Mouse (Mus musculus) kidney, adult 2 months (tissue): ENCODE measurements around the gene Olfr1442. TPM values are rescaled to one million over a fixed set of nuclear protein-coding genes. Genes with fewer than 3 reads are reported as not detected.
"Not testable (repeated sequence)": the region's sequence is repeated elsewhere in the genome, so short reads cannot be mapped to it uniquely, and the experiment has no call there.

Source experiments
- DNase-seq: peaks from one replicate; pipeline ENCODE4 v3.0.0; 2021
- H3K27ac ChIP-seq: fragments of 200-500 bp; 2 replicates; pipeline ENCODE4 v1.5.1; 2012; ENCODE audit warnings: low read depth, low read length, control low read depth, inconsistent platforms; ENCODE audit not compliant: insufficient read depth
- H3K27me3 ChIP-seq: fragments of 200-500 bp; replicated peaks from 2 replicates; pipeline ENCODE4 v1.6.1; 2012; ENCODE audit warnings: mild to moderate bottlenecking, moderate library complexity, low read length, inconsistent platforms; ENCODE audit not compliant: control insufficient read depth, insufficient read depth
- H3K36me3 ChIP-seq: fragments of 200-500 bp; 2 replicates; pipeline ENCODE4 v1.6.1; 2012; ENCODE audit warnings: mild to moderate bottlenecking, moderate library complexity, low read length, inconsistent platforms; ENCODE audit not compliant: control insufficient read depth, insufficient read depth
- H3K4me1 ChIP-seq: fragments of 200-500 bp; 2 replicates; pipeline ENCODE4 v1.6.1; 2011; ENCODE audit warnings: low read length; ENCODE audit not compliant: control insufficient read depth, insufficient read depth
- H3K4me3 ChIP-seq: fragments of 200-500 bp; 2 replicates; pipeline ENCODE4 v1.5.1; 2011; ENCODE audit warnings: mild to moderate bottlenecking, low read depth, low read length, control low read depth; ENCODE audit not compliant: insufficient read depth
- CTCF ChIP-seq: fragments of 200-500 bp; conservative IDR thresholded peaks from 2 replicates; pipeline ENCODE4 v1.5.1; 2011; ENCODE audit warnings: low read depth, mild to moderate bottlenecking, control low read depth, low read length, moderate library complexity, mixed read lengths; ENCODE audit not compliant: insufficient read depth, insufficient read length
- POLR2A ChIP-seq: fragments of 200-500 bp; IDR thresholded peaks from one replicate; pipeline ENCODE4 v1.6.1; 2011; ENCODE audit warnings: low read depth, low read length, control low read depth
- WGBS: fragments of 180-500 bp; shearing (Covaris S2); methylation state at CpG from one replicate; pipeline ENCODE4 v1.1.7; 2018; 5-methylcytosine and 5-hydroxymethylcytosine counted together
- polyA plus RNA-seq: library from polyadenylated mRNA; depleted of rRNA; stranded (reverse); fragments of >200 nt; gene quantifications from 2 replicates; pipeline ENCODE4 v1.2.3, GENCODE M21; 2012; rRNA removed

The Olfr1442 gene
- polyA plus RNA-seq, 1 experiment: 0.11 TPM

- no peak overlapping the region for H3K27ac ChIP-seq
- 38% methylated on average over 2 of the region's 2 CpGs for WGBS
Observed at GRCm38 (mm10) chr19:12708458-12708857, 38.2 kb downstream of the Olfr1442 start.

GRCm38 (mm10) chr19:12708986-12709385, 38.7 kb downstream of the Olfr1442 start:
- TF ChIP-seq POLR2A (no peak), CTCF (no peak)
- no peak for DNase-seq
- no peak overlapping the region for H3K27ac ChIP-seq
- H3K27me3 ChIP-seq: no peaks in the 10 kb centered on the region
- H3K36me3 ChIP-seq: peaks cover 9% of the 10 kb centered on the region
- no peaks in the 10 kb centered on the region for H3K4me1 ChIP-seq
- no peak overlapping the region for H3K4me3 ChIP-seq

More at GRCm38 (mm10) chr19:12708458-12708857, 38.2 kb downstream of the Olfr1442 start:
- Histone ChIP-seq H3K4me3 (no peak overlapping the region), H3K36me3 (peaks cover 6% of the 10 kb centered on the region), H3K27me3 (no peaks in the 10 kb centered on the region), H3K4me1 (no peaks in the 10 kb centered on the region)
- DNase-seq: no peak
- TF ChIP-seq CTCF (no peak), POLR2A (no peak)

- H3K27me3 ChIP-seq: no peaks in the 10 kb centered on the region
- H3K27ac ChIP-seq: peak overlapping the region; percentile 16; the same call in 1 of the 2 replicates
- no peak overlapping the region for H3K4me3 ChIP-seq
- no peak for TF ChIP-seq CTCF
- TF ChIP-seq POLR2A: peak; percentile 35
- H3K36me3 ChIP-seq: peaks cover 10% of the 10 kb centered on the region
- 47% methylated on average over 6 of the region's 6 CpGs for WGBS
- no peaks in the 10 kb centered on the region for H3K4me1 ChIP-seq
- DNase-seq: no peak
Observed at GRCm38 (mm10) chr19:12719189-12719588, 49.0 kb downstream of the Olfr1442 start.

- DNase-seq: peak; percentile 65
- 44% methylated on average over 2 of the region's 2 CpGs for WGBS
- Histone ChIP-seq H3K27me3 (no peaks in the 10 kb centered on the region), H3K4me3 (no peak overlapping the region), H3K27ac (no peak overlapping the region), H3K4me1 (no peaks in the 10 kb centered on the region), H3K36me3 (peaks cover 8% of the 10 kb centered on the region)
- TF ChIP-seq POLR2A (no peak), CTCF (no peak)
Observed at GRCm38 (mm10) chr19:12720463-12720862, 50.2 kb downstream of the Olfr1442 start.

- not testable (repeated sequence) for H3K27ac ChIP-seq, H3K36me3 ChIP-seq, H3K4me1 ChIP-seq, H3K4me3 ChIP-seq, H3K27me3 ChIP-seq
- WGBS: 72% methylated on average over 5 of the region's 5 CpGs
- peak; percentile 71 for DNase-seq
Observed at GRCm38 (mm10) chr19:12720919-12721318, 50.7 kb downstream of the Olfr1442 start.

GRCm38 (mm10) chr19:12721596-12721995, 51.4 kb downstream of the Olfr1442 start:
- not testable (repeated sequence) for H3K27ac ChIP-seq, H3K27me3 ChIP-seq, H3K4me3 ChIP-seq, H3K4me1 ChIP-seq, H3K36me3 ChIP-seq, DNase-seq
- WGBS: 81% methylated on average over 7 of the region's 7 CpGs

- H3K4me1 ChIP-seq: no peaks in the 10 kb centered on the region
- no peak overlapping the region for H3K27ac ChIP-seq
- H3K36me3 ChIP-seq: peaks cover 2% of the 10 kb centered on the region; the same call in 1 of the 2 replicates
- peak; percentile 64 for DNase-seq
- H3K27me3 ChIP-seq: no peaks in the 10 kb centered on the region
- H3K4me3 ChIP-seq: no peak overlapping the region
- no peak for TF ChIP-seq POLR2A
- TF ChIP-seq CTCF: peak; percentile 64
- 55% methylated on average over 3 of the region's 3 CpGs for WGBS
Observed at GRCm38 (mm10) chr19:12722308-12722707, 52.1 kb downstream of the Olfr1442 start.

GRCm38 (mm10) chr19:12725851-12726250, 55.6 kb downstream of the Olfr1442 start:
- no peak for TF ChIP-seq CTCF
- TF ChIP-seq POLR2A: no peak
- no peaks in the 10 kb centered on the region for H3K36me3 ChIP-seq
- H3K27me3 ChIP-seq: no peaks in the 10 kb centered on the region
- WGBS: 62% methylated on average over 1 of the region's 1 CpGs
- H3K4me1 ChIP-seq: no peaks in the 10 kb centered on the region
- H3K27ac ChIP-seq: no peak overlapping the region
- no peak for DNase-seq
- H3K4me3 ChIP-seq: no peak overlapping the region

Other genes starting within 250 kb of the Olfr1442 start
- not detected in 2 replicates for gene Pfpl, start 242.5 kb upstream of the Olfr1442 start, polyA plus RNA-seq
- 3.8 and 7.4 TPM in 2 replicates for gene Mpeg1, start 209.7 kb upstream of the Olfr1442 start, polyA plus RNA-seq
- gene Dtx4, start 169.0 kb upstream of the Olfr1442 start, polyA plus RNA-seq: 10.6 and 11.3 TPM in 2 replicates
- 0.45 and 1.4 TPM in 2 replicates for gene Fam111a, start 124.7 kb upstream of the Olfr1442 start, polyA plus RNA-seq
- gene Gm4952, start 70.5 kb upstream of the Olfr1442 start, polyA plus RNA-seq: 2.0 and 2.5 TPM in 2 replicates
- 138 and 191 TPM in 2 replicates for gene Glyat, start 37.1 kb upstream of the Olfr1442 start, polyA plus RNA-seq
- gene Olfr1443, start 7.7 kb downstream of the Olfr1442 start, polyA plus RNA-seq: not detected in 2 replicates
- gene Keg1, start 25.3 kb downstream of the Olfr1442 start, polyA plus RNA-seq: 1,454 and 1,674 TPM in 2 replicates
- gene Cntf, start 95.2 kb downstream of the Olfr1442 start, polyA plus RNA-seq: 2.9 and 3.6 TPM in 2 replicates
- gene Zfp91, start 125.7 kb downstream of the Olfr1442 start, polyA plus RNA-seq: 15.7 and 17.7 TPM in 2 replicates
- 1.8 and 3.2 TPM in 2 replicates for gene Lpxn, start 125.8 kb downstream of the Olfr1442 start, polyA plus RNA-seq
- gene Gm5244, start 176.2 kb downstream of the Olfr1442 start, polyA plus RNA-seq: not detected in 2 replicates
- not detected in 2 replicates for gene Olfr1444, start 186.8 kb downstream of the Olfr1442 start, polyA plus RNA-seq
- not detected in 2 replicates for gene Olfr1445, start 213.4 kb downstream of the Olfr1442 start, polyA plus RNA-seq
- not detected in 2 replicates for gene Olfr1446, start 223.1 kb downstream of the Olfr1442 start, polyA plus RNA-seq
- not detected in 2 replicates for gene Olfr1447, start 233.3 kb downstream of the Olfr1442 start, polyA plus RNA-seq